Comparison of ENCODE assay signal across 31 mouse cellular contexts in genomic region chr11:98426592-98426991, GRCm38 (mm10). TPM values are rescaled to one million over a fixed set of nuclear protein-coding genes. Genes with fewer than 3 reads are reported as not detected.
DNase-seq lines count a peak whose midpoint lies in the region; ATAC-seq and TF ChIP-seq lines count a peak whose summit lies in the region.
"Had no signal": no experiment of that assay in that cellular context is flagged by ENCODE, and none has a peak within 500 bp of the region (broad histone marks: within the 10 kb centered on the region; RNA-seq: fewer than 3 reads in every experiment).

No protein-coding gene starts in this region.

- 69% methylated on average over 7 of the region's 7 CpGs for WGBS in intestine, embryonic 15.5 days
- WGBS in small intestine, adult 2 months: 52% methylated on average over 7 of the region's 7 CpGs
- 87% methylated on average over 7 of the region's 7 CpGs for WGBS in heart, embryonic 11.5 days (ENCODE audit: insufficient replicate concordance)

- no peak overlapping the region for H3K4me3 ChIP-seq in gastrocnemius, adult 2 months
- H3K4me3 ChIP-seq in intestine, embryonic 15.5 days (replicated peaks): no peak overlapping the region
- no peak overlapping the region for H3K4me3 ChIP-seq in small intestine, adult 2 months (ENCODE audit: low read depth, low read length)
- no peak overlapping the region for H3K4me3 ChIP-seq in heart, embryonic 11.5 days (ENCODE audit: low read depth, low read length)
- H3K4me3 ChIP-seq: heart, embryonic 15.5 days; layer of hippocampus, adult 2 months; left cerebral cortex, adult 2 months; limb, embryonic 12.5 days; megakaryocyte, embryonic 14.5 days; midbrain, embryonic 12.5 days; myocyte; neural tube, embryonic 12.5 days had no signal

- peak; percentile 58 for ATAC-seq in intestine, embryonic 15.5 days
- ATAC-seq in erythroid progenitor cell, adult 5-6 weeks (replicated peaks; ENCODE audit: low FRiP score, poor library complexity, severe bottlenecking): no peak
- ATAC-seq in heart, embryonic 11.5 days (replicated peaks; ENCODE audit: insufficient number of reproducible peaks, low FRiP score, low TSS enrichment): no peak
- ATAC-seq: forebrain, embryonic 16.5 days; hindbrain, embryonic 16.5 days had no signal

- no peaks in the 10 kb centered on the region for H3K27me3 ChIP-seq in intestine, embryonic 15.5 days (replicated peaks)
- no peaks in the 10 kb centered on the region for H3K27me3 ChIP-seq in small intestine, adult 2 months (ENCODE audit: control insufficient read depth, insufficient read depth, low read length)
- no peaks in the 10 kb centered on the region for H3K27me3 ChIP-seq in heart, embryonic 11.5 days (ENCODE audit: control insufficient read depth, insufficient read depth, low read length)
- H3K27me3 ChIP-seq: heart, embryonic 15.5 days; limb, embryonic 12.5 days; midbrain, embryonic 12.5 days; neural tube, embryonic 12.5 days had no signal

- TF ChIP-seq CTCF in gastrocnemius, adult 2 months (IDR thresholded peaks at IDR 0.05): no peak
- TF ChIP-seq CTCF in small intestine, adult 2 months (IDR thresholded peaks at IDR 0.05; ENCODE audit: extremely low read depth, insufficient read length, insufficient replicate concordance, low read depth, low read length): no peak

- peaks cover 34% of the 10 kb centered on the region for H3K36me3 ChIP-seq in intestine, embryonic 15.5 days
- peaks cover 80% of the 10 kb centered on the region for H3K36me3 ChIP-seq in small intestine, adult 2 months (ENCODE audit: control insufficient read depth, insufficient read depth, low read length)
- peaks cover 54% of the 10 kb centered on the region for H3K36me3 ChIP-seq in heart, embryonic 11.5 days (ENCODE audit: control insufficient read depth, insufficient read depth, low read length)
- H3K36me3 ChIP-seq: G1E had no signal

- no peak overlapping the region for H3K27ac ChIP-seq in gastrocnemius, adult 2 months
- H3K27ac ChIP-seq in intestine, embryonic 15.5 days: peak overlapping the region; percentile 46
- peak overlapping the region; percentile 44 for H3K27ac ChIP-seq in small intestine, adult 2 months (ENCODE audit: insufficient read depth, low read depth, low read length)
- no peak overlapping the region for H3K27ac ChIP-seq in heart, embryonic 11.5 days (ENCODE audit: low read depth, low read length)
- H3K27ac ChIP-seq: heart, embryonic 15.5 days; kidney, postnatal 0 days; layer of hippocampus, adult 2 months; left cerebral cortex, adult 2 months; limb, embryonic 12.5 days; midbrain, embryonic 12.5 days; neural tube, embryonic 12.5 days had no signal

- no peak overlapping the region for H3K9ac ChIP-seq in intestine, embryonic 15.5 days
- no peak overlapping the region for H3K9ac ChIP-seq in heart, embryonic 11.5 days (ENCODE audit: low read depth, low read length)
- H3K9ac ChIP-seq: heart, embryonic 15.5 days; limb, embryonic 12.5 days; midbrain, embryonic 12.5 days; neural tube, embryonic 12.5 days had no signal

- TF ChIP-seq POLR2A in small intestine, adult 2 months (IDR thresholded peaks at IDR 0.05; ENCODE audit: low read depth, low read length): no peak

- intact Hi-C loops in gastrocnemius, adult 2 months (cut with DNase I): no loop called here

- H3K4me2 ChIP-seq in intestine, embryonic 15.5 days (replicated peaks): no peak overlapping the region
- no peak overlapping the region for H3K4me2 ChIP-seq in heart, embryonic 11.5 days
- H3K4me2 ChIP-seq: heart, embryonic 15.5 days; limb, embryonic 12.5 days; liver, embryonic 11.5 days; midbrain, embryonic 12.5 days; neural tube, embryonic 12.5 days had no signal

- H3K9me3 ChIP-seq in intestine, embryonic 15.5 days: no peaks in the 10 kb centered on the region
- no peaks in the 10 kb centered on the region for H3K9me3 ChIP-seq in heart, embryonic 11.5 days (replicated peaks; ENCODE audit: control insufficient read depth, low read length)
- H3K9me3 ChIP-seq: G1E; heart, embryonic 15.5 days; limb, embryonic 12.5 days; megakaryocyte, embryonic 14.5 days; midbrain, embryonic 12.5 days; neural tube, embryonic 12.5 days had no signal

- H3K4me1 ChIP-seq in intestine, embryonic 15.5 days (replicated peaks): peaks cover 8% of the 10 kb centered on the region
- peaks cover 22% of the 10 kb centered on the region for H3K4me1 ChIP-seq in small intestine, adult 2 months (ENCODE audit: control insufficient read depth, insufficient read depth, insufficient read length, low read length)
- no peaks in the 10 kb centered on the region for H3K4me1 ChIP-seq in heart, embryonic 11.5 days (ENCODE audit: control insufficient read depth, insufficient read depth, low read length)
- H3K4me1 ChIP-seq: heart, embryonic 15.5 days; limb, embryonic 12.5 days; megakaryocyte, embryonic 14.5 days; midbrain, embryonic 12.5 days; neural tube, embryonic 12.5 days had no signal

- peak; percentile 6 for DNase-seq in gastrocnemius, adult 2 months
- no peak for DNase-seq in gastrocnemius, adult 8-10 months (ENCODE audit: low spot score in 2 of 2)
- DNase-seq in kidney, adult 9 months: peak; percentile 82
- DNase-seq: adrenal gland, postnatal 10 days; cerebellum, adult 9-10 months; cerebellum, postnatal 36 days; gastrocnemius, postnatal 14 days; lung, postnatal 36 days; retina, postnatal 1 day; right cerebral cortex, postnatal 14 days; thymus, postnatal 4 days had no signal

RNA-seq across cellular contexts. Expression of gene Mien1, which starts 12.2 kb away (rescaled TPM):
- 10 to 100 TPM; 30.3 to 37.4 TPM for total RNA-seq in gastrocnemius, adult 2 months (2021)
- total RNA-seq in gastrocnemius, adult 8-10 months (2022): 10 to 100 TPM; 34.5 to 41.7 (median 37.7) TPM
- polyA plus RNA-seq in intestine, embryonic 15.5 days (2015; fragmentation: Nextera tagmentation; extraction: Ambion mirVana): 202 and 212 TPM in 2 replicates
- 17.2 and 37.7 TPM in 2 replicates for polyA plus RNA-seq in small intestine, adult 2 months (2012; rRNA removed)
- total RNA-seq in erythroid progenitor cell, adult 5-6 weeks (2015; ENCODE audit: low replicate concordance): 8.8 and 10.8 TPM in 2 replicates
- 5.3 and 6.3 TPM in 2 replicates for total RNA-seq in erythroid progenitor cell, adult 5-6 weeks (2017; ENCODE audit: low replicate concordance)
- 107 and 110 TPM in 2 replicates for polyA plus RNA-seq in heart, embryonic 11.5 days (2014; fragmentation: Nextera tagmentation; extraction: Ambion mirVana)

RNA-seq across cellular contexts. Expression of gene Erbb2, which starts 14.3 kb away (rescaled TPM):
- 1 to 10 TPM; 1.6 to 1.9 TPM for total RNA-seq in gastrocnemius, adult 2 months (2021)
- total RNA-seq in gastrocnemius, adult 8-10 months (2022): 1 to 10 TPM; 1.3 to 1.5 (median 1.4) TPM
- 31.9 and 35.1 TPM in 2 replicates for polyA plus RNA-seq in intestine, embryonic 15.5 days (2015; fragmentation: Nextera tagmentation; extraction: Ambion mirVana)
- 40.2 and 105 TPM in 2 replicates for polyA plus RNA-seq in small intestine, adult 2 months (2012; rRNA removed)
- not detected in 2 replicates for total RNA-seq in erythroid progenitor cell, adult 5-6 weeks (2015; ENCODE audit: low replicate concordance)
- total RNA-seq in erythroid progenitor cell, adult 5-6 weeks (2017; ENCODE audit: low replicate concordance): 0.39 TPM in 1 of 2 replicates, not detected in the other
- 48.0 and 56.4 TPM in 2 replicates for polyA plus RNA-seq in heart, embryonic 11.5 days (2014; fragmentation: Nextera tagmentation; extraction: Ambion mirVana)
- total RNA-seq: granulocyte monocyte progenitor cell, adult 5-6 weeks had no signal
- polyA plus RNA-seq: G1E had no signal

RNA-seq across cellular contexts. Expression of gene Grb7, which starts 19.6 kb away (rescaled TPM):
- total RNA-seq in gastrocnemius, adult 2 months (2021): not detected
- under 1 TPM in 2 of 4 experiments, not detected in 2; 0.11 to 0.29 TPM for total RNA-seq in gastrocnemius, adult 8-10 months (2022)
- 71.0 and 73.7 TPM in 2 replicates for polyA plus RNA-seq in intestine, embryonic 15.5 days (2015; fragmentation: Nextera tagmentation; extraction: Ambion mirVana)
- polyA plus RNA-seq in small intestine, adult 2 months (2012; rRNA removed): 33.0 and 137 TPM in 2 replicates
- total RNA-seq in erythroid progenitor cell, adult 5-6 weeks (2015; ENCODE audit: low replicate concordance): 2.5 and 4.2 TPM in 2 replicates
- 0.61 TPM in 1 of 2 replicates, not detected in the other for total RNA-seq in erythroid progenitor cell, adult 5-6 weeks (2017; ENCODE audit: low replicate concordance)
- 0.63 and 2.0 TPM in 2 replicates for polyA plus RNA-seq in heart, embryonic 11.5 days (2014; fragmentation: Nextera tagmentation; extraction: Ambion mirVana)
- total RNA-seq: G1E; gastrocnemius, postnatal 14 days; granulocyte monocyte progenitor cell, adult 5-6 weeks; heart, postnatal 25 days had no signal
- polyA plus RNA-seq: G1E, myocyte had no signal

RNA-seq across cellular contexts. Expression of gene Pgap3, which starts 26.3 kb away (rescaled TPM):
- total RNA-seq in gastrocnemius, adult 2 months (2021): 1 to 10 TPM; 2.2 to 3.0 TPM
- total RNA-seq in gastrocnemius, adult 8-10 months (2022): 1 to 10 TPM; 1.8 to 2.5 (median 2.2) TPM
- polyA plus RNA-seq in intestine, embryonic 15.5 days (2015; fragmentation: Nextera tagmentation; extraction: Ambion mirVana): 15.5 and 16.7 TPM in 2 replicates
- 26.0 and 52.1 TPM in 2 replicates for polyA plus RNA-seq in small intestine, adult 2 months (2012; rRNA removed)
- 2.2 and 3.4 TPM in 2 replicates for total RNA-seq in erythroid progenitor cell, adult 5-6 weeks (2015; ENCODE audit: low replicate concordance)
- total RNA-seq in erythroid progenitor cell, adult 5-6 weeks (2017; ENCODE audit: low replicate concordance): 1.3 and 2.4 TPM in 2 replicates
- 10.6 and 13.7 TPM in 2 replicates for polyA plus RNA-seq in heart, embryonic 11.5 days (2014; fragmentation: Nextera tagmentation; extraction: Ambion mirVana)

RNA-seq across cellular contexts. Expression of gene Pnmt, which starts 40.3 kb away (rescaled TPM):
- 1 to 10 TPM; 1.8 to 5.9 TPM for total RNA-seq in gastrocnemius, adult 2 months (2021)
- total RNA-seq in gastrocnemius, adult 8-10 months (2022): 1 to 10 TPM; 2.7 to 6.6 (median 3.8) TPM
- 0.19 TPM in 1 of 2 replicates, not detected in the other for polyA plus RNA-seq in intestine, embryonic 15.5 days (2015; fragmentation: Nextera tagmentation; extraction: Ambion mirVana)
- not detected in 2 replicates for polyA plus RNA-seq in small intestine, adult 2 months (2012; rRNA removed)
- not detected in 2 replicates for total RNA-seq in erythroid progenitor cell, adult 5-6 weeks (2015; ENCODE audit: low replicate concordance)
- not detected in 2 replicates for total RNA-seq in erythroid progenitor cell, adult 5-6 weeks (2017; ENCODE audit: low replicate concordance)
- polyA plus RNA-seq in heart, embryonic 11.5 days (2014; fragmentation: Nextera tagmentation; extraction: Ambion mirVana): 3.9 and 4.8 TPM in 2 replicates
- total RNA-seq: G1E; granulocyte monocyte progenitor cell, adult 5-6 weeks; layer of hippocampus, adult 2 months had no signal
- polyA plus RNA-seq: G1E; spleen, adult 2 months had no signal

Comparison
In these comparisons a context has a peak if more than half of its experiments do, and no peak if none do; other contexts are left out.
1. DNase-seq: peak in gastrocnemius, adult 2 months (single experiment) and kidney, adult 9 months (single experiment); none in gastrocnemius, adult 8-10 months (0 of 2).
2. H3K27ac ChIP-seq: peak in intestine, embryonic 15.5 days (single experiment) and small intestine, adult 2 months (single experiment); none in gastrocnemius, adult 2 months (single experiment) and heart, embryonic 11.5 days (single experiment).